Mouse (Mus musculus) midbrain, embryonic 10.5 days (tissue): ENCODE measurements around the gene Oas2. TPM values are rescaled to one million over a fixed set of nuclear protein-coding genes. Genes with fewer than 3 reads are reported as not detected.

Experiments used
- DNase-seq: peaks from one replicate; pipeline ENCODE4 v3.0.0-alpha.2; 2017; ENCODE audit warnings: low spot score
- H3K27ac ChIP-seq: fragments of 300-500 bp; sonication (generic); replicated peaks from 2 replicates; pipeline ENCODE4 v1.5.1; 2016; ENCODE audit warnings: mild to moderate bottlenecking
- H3K27me3 ChIP-seq: fragments of 300-500 bp; sonication (generic); 2 replicates; pipeline ENCODE4 v1.6.1; 2016; ENCODE audit warnings: low read depth, mild to moderate bottlenecking; ENCODE audit not compliant: poor library complexity, severe bottlenecking
- H3K36me3 ChIP-seq: fragments of 300-500 bp; sonication (generic); 2 replicates; pipeline ENCODE4 v1.6.1; 2016; ENCODE audit warnings: mild to moderate bottlenecking, moderate library complexity
- H3K4me1 ChIP-seq: fragments of 300-500 bp; sonication (generic); 2 replicates; pipeline ENCODE4 v1.6.1; 2016
- H3K4me3 ChIP-seq: fragments of 300-500 bp; sonication (generic); 2 replicates; pipeline ENCODE4 v1.5.1; 2016; ENCODE audit warnings: mild to moderate bottlenecking, moderate library complexity
- H3K9me3 ChIP-seq: fragments of 300-500 bp; sonication (generic); replicated peaks from 2 replicates; pipeline ENCODE4 v1.6.1; 2016; ENCODE audit warnings: mild to moderate bottlenecking
- WGBS: fragments of 180-500 bp; shearing (Covaris S2); methylation state at CpG from one replicate; pipeline ENCODE4 v1.1.7; 2016; 5-methylcytosine and 5-hydroxymethylcytosine counted together
- polyA plus RNA-seq: library from polyadenylated mRNA; unstranded; fragments of >200 nt; fragmentation: Nextera tagmentation; extraction: Ambion mirVana; gene quantifications from 2 replicates; pipeline ENCODE4 v1.2.1, GENCODE M21; 2016

Gene Oas2
- polyA plus RNA-seq, 1 experiment from 2014 or later, result not detected

- H3K27me3 ChIP-seq, result peaks cover 68% of the 10 kb centered on the region
- no peak overlapping the region for H3K27ac ChIP-seq
- H3K4me3 ChIP-seq, result no peak overlapping the region
- DNase-seq, result no peak
- H3K36me3 ChIP-seq, result no peaks in the 10 kb centered on the region
- WGBS, result 89% methylated on average over 5 of the region's 5 CpGs
- H3K4me1 ChIP-seq, result peaks cover 5% of the 10 kb centered on the region
- H3K9me3 ChIP-seq, result no peaks in the 10 kb centered on the region
Measured at GRCm38 (mm10) chr5:120687897-120688296, 61.8 kb downstream of the Oas2 start.

- no peak overlapping the region for H3K4me3 ChIP-seq
- H3K27me3 ChIP-seq, result peaks cover 68% of the 10 kb centered on the region
- H3K9me3 ChIP-seq, result no peaks in the 10 kb centered on the region
- H3K27ac ChIP-seq, result no peak overlapping the region
- 85% methylated on average over 3 of the region's 3 CpGs for WGBS
- DNase-seq, result no peak
- peaks cover 9% of the 10 kb centered on the region for H3K4me1 ChIP-seq
- no peaks in the 10 kb centered on the region for H3K36me3 ChIP-seq
Measured at GRCm38 (mm10) chr5:120687484-120687851, 62.2 kb downstream of the Oas2 start.

- Histone ChIP-seq H3K36me3 (no peaks in the 10 kb centered on the region), H3K27me3 (peaks cover 68% of the 10 kb centered on the region), H3K4me3 (no peak overlapping the region), H3K9me3 (no peaks in the 10 kb centered on the region), H3K27ac (no peak overlapping the region), H3K4me1 (peaks cover 14% of the 10 kb centered on the region)
- DNase-seq, result no peak
- WGBS, result 81% methylated on average over 6 of the region's 6 CpGs
Measured at GRCm38 (mm10) chr5:120686749-120687483, 62.7 kb downstream of the Oas2 start.

DNA sequence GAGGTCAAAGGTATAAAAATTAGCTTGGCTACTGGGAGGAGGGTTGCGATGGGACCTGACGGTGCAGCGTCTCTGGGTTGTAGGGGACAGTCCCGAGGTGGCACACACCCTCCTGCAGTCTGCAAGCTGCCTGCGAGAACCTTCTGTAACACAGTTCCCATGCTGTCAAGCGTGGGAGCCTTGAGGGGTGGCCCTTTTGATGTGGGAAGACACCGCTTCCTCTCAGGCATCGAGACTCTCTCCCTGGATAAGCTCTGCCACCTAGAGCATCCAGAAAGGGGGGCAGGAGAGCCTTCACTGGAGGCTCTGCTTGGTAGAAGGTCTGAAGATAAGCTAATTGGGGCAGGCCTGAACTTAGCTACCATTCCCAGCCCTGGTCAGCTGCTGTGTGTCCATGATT, 64.0 kb downstream of the Oas2 start:
- 84% methylated on average over 8 of the region's 8 CpGs for WGBS
- Histone ChIP-seq H3K27ac (no peak overlapping the region), H3K4me3 (no peak overlapping the region), H3K4me1 (peaks cover 20% of the 10 kb centered on the region), H3K36me3 (no peaks in the 10 kb centered on the region), H3K9me3 (no peaks in the 10 kb centered on the region), H3K27me3 (peaks cover 68% of the 10 kb centered on the region)
- DNase-seq, result no peak

DNA sequence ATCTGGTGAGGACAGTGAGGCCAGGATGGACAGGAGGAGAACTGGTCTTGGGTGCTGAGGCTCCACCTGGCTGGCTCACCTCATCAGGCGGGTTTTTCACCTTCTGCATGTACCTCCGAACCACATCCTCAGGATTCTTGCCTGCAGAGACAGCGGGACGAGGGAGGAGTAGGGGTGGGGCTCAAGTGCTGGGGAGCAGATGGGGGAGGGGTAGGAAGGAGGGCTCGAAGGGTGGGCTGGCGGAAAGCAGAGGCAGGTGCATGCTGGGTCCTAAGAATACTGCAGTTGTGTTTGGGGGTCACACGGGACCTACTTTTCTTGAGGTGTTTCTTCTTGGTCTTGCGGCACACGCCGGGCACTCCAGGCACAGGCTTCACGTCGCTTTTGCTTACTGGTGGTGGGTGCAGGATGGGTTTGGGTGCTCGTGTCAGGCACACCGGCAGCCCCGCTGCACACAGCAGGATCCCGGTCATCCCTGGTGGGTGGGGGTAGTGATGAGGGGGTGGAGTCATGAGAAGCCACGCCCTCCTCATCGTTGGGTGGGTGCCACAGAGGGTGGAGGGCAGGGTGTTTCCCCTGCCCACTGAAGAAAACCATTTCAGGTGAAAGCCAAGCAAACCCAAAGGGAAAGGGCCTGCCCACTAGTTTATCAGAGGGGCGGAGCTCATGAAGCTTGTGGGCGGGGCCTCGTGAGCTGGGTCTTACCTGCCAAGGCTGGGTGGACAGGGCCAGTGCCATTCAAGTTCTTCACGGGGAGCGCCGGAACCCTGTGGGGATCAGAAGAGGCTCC, 66.5 kb downstream of the Oas2 start:
- no peaks in the 10 kb centered on the region for H3K9me3 ChIP-seq
- no peaks in the 10 kb centered on the region for H3K36me3 ChIP-seq
- H3K4me3 ChIP-seq, result 0 out of 2 replicates have a peak overlapping the region, but pooled peaks have one; percentile 11
- peaks cover 35% of the 10 kb centered on the region for H3K4me1 ChIP-seq
- no peak for DNase-seq
- H3K27me3 ChIP-seq, result peaks cover 75% of the 10 kb centered on the region
- no peak overlapping the region for H3K27ac ChIP-seq
- 6% methylated on average over 24 of the region's 24 CpGs for whole genome bisulfite sequencing

DNA sequence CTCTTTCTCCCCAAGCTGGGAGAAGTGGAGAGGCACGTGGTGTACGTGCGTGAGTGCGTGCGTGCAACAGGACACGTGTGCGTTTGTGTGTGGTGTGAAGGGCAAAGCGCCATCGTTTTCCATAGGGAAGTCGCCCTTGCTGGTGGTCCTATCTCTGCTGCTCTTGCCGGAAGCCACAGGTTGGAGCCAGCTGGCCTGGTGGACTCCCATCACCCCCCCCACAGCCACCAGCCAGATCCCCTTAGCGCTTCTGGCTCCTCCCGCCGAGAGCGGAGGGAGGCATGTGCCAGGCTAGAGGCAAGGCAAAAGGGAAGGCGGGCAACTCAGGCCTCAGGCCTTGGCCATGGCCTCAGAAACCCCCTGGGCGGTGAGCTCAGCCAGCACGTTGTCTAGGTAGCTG, 68.7 kb downstream of the Oas2 start:
- Histone ChIP-seq H3K27ac (peak overlapping the region; percentile 91), H3K9me3 (no peaks in the 10 kb centered on the region), H3K4me3 (peak overlapping the region; percentile 64), H3K27me3 (peaks cover 63% of the 10 kb centered on the region), H3K36me3 (no peaks in the 10 kb centered on the region), H3K4me1 (peaks cover 35% of the 10 kb centered on the region)
- WGBS, result 85% methylated on average over 18 of the region's 18 CpGs
- DNase-seq, result no peak

Other genes starting within 250 kb of the Oas2 start
- 35.6 and 37.0 TPM in 2 replicates for gene Plbd2, start 246.2 kb downstream of the Oas2 start, polyA plus RNA-seq
- 3.9 and 4.6 TPM in 2 replicates for gene Slc8b1, start 238.7 kb downstream of the Oas2 start, polyA plus RNA-seq
- 10.3 and 11.1 TPM in 2 replicates for gene Tpcn1, start 161.2 kb downstream of the Oas2 start, polyA plus RNA-seq
- gene Iqcd, start 160.8 kb downstream of the Oas2 start, polyA plus RNA-seq, result 0.95 and 0.98 TPM in 2 replicates
- gene Rita1, start 137.3 kb downstream of the Oas2 start, polyA plus RNA-seq, result 16.0 and 16.2 TPM in 2 replicates
- gene Ddx54, start 137.1 kb downstream of the Oas2 start, polyA plus RNA-seq, result 59.4 and 59.7 TPM in 2 replicates
- not detected in 2 replicates for gene Cfap73, start 115.6 kb downstream of the Oas2 start, polyA plus RNA-seq
- gene Rasal1, start 101.0 kb downstream of the Oas2 start, polyA plus RNA-seq, result 0.10 and 0.21 TPM in 2 replicates
- gene Dtx1, start 37.9 kb downstream of the Oas2 start, polyA plus RNA-seq, result 2.2 and 4.8 TPM in 2 replicates
- gene Oas3, start 27.8 kb upstream of the Oas2 start, polyA plus RNA-seq, result 0.02 and 0.10 TPM in 2 replicates
- 0.11 TPM in 1 of 2 replicates, not detected in the other for gene Oas1e, start 45.7 kb upstream of the Oas2 start, polyA plus RNA-seq
- 0.16 and 0.26 TPM in 2 replicates for gene Oas1c, start 62.7 kb upstream of the Oas2 start, polyA plus RNA-seq
- not detected in 2 replicates for gene Oas1f, start 97.5 kb upstream of the Oas2 start, polyA plus RNA-seq
- gene Oas1h, start 111.6 kb upstream of the Oas2 start, polyA plus RNA-seq, result not detected in 2 replicates
- not detected in 2 replicates for gene Oas1g, start 137.8 kb upstream of the Oas2 start, polyA plus RNA-seq
- 0.36 and 0.76 TPM in 2 replicates for gene Oas1a, start 157.7 kb upstream of the Oas2 start, polyA plus RNA-seq
- not detected in 2 replicates for gene Oas1d, start 164.7 kb upstream of the Oas2 start, polyA plus RNA-seq